Mouse (Mus musculus): ENCODE data around the gene Ywhaq.

DNA sequence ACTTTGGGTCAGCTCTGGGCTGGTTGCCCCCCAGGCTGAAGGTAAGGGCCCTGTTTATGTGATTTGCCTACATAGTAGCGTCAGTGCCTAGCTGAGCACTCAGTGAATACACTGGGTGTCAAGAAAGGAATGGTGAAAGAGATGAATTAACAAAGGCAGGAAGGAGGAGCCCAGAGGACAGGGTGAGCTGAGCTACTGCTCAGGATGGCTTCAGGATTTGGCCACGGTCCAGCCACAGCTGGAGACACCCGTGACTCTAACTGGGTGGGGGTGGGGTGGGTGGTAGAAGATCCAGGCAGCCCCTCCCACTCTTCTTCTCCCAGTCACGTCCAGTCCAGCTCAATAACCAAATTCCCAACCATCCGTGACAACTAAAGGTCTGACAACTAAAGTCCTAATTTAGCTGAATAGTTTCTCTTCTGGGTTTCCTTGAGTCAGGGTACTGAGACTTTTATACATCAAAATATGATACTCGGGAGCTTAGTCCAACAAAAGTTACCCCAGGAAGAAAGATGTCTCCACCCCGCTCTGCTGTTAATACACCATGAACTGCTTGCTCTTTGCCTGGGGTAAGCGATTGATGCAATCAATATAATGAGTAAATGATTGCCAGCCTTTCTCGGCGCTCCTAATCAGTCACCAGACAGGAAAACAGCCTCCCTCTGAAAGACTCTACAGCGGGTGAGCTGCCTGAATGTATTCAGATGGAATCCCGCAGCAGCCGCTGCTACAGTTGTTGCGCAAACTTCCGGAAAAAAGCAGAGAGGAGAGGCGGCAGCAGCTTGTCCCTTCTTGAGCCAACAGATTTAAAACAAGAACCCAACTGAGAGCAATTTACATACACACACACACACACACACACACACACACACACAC is 8.9 kb upstream of the Ywhaq start:
- TF ChIP-seq POLR2A (IDR thresholded peaks at IDR 0.05; ENCODE audit: borderline replicate concordance, low read depth, low read length) (no peak), CTCF (IDR thresholded peaks at IDR 0.05; ENCODE audit: low read depth, low read length) (no peak)
